Mouse (Mus musculus) midbrain, embryonic 15.5 days (tissue): ENCODE measurements around the gene Cep162. TPM values are rescaled to one million over a fixed set of nuclear protein-coding genes. Genes with fewer than 3 reads are reported as not detected.

ENCODE experiments used
- ATAC-seq: fragments of 200-750 bp; cut with Nextera tagmentation; replicated peaks from 2 replicates; pipeline ENCODE4 v1.8.0; 2017; ENCODE audit warnings: moderate TSS enrichment
- H3K27ac ChIP-seq: fragments of 300-500 bp; sonication (generic); 2 replicates; pipeline ENCODE4 v1.5.1; 2015; ENCODE audit warnings: mild to moderate bottlenecking, inconsistent platforms
- H3K27me3 ChIP-seq: fragments of 300-500 bp; sonication (generic); replicated peaks from 2 replicates; pipeline ENCODE4 v1.6.1; 2015; ENCODE audit warnings: inconsistent platforms
- H3K36me3 ChIP-seq: fragments of 300-500 bp; sonication (generic); replicated peaks from 2 replicates; pipeline ENCODE4 v1.6.1; 2015; ENCODE audit warnings: inconsistent platforms
- H3K4me1 ChIP-seq: fragments of 300-500 bp; sonication (generic); 2 replicates; pipeline ENCODE4 v1.6.1; 2015; ENCODE audit warnings: inconsistent platforms
- H3K4me2 ChIP-seq: fragments of 300-500 bp; sonication (generic); 2 replicates; pipeline ENCODE4 v1.6.1; 2015; ENCODE audit warnings: inconsistent platforms, mild to moderate bottlenecking, moderate library complexity
- H3K4me3 ChIP-seq: fragments of 300-500 bp; sonication (generic); 2 replicates; pipeline ENCODE4 v1.5.1; 2015; ENCODE audit warnings: mild to moderate bottlenecking, inconsistent platforms
- H3K9ac ChIP-seq: fragments of 300-500 bp; sonication (generic); 2 replicates; pipeline ENCODE4 v1.6.1; 2015; ENCODE audit warnings: mild to moderate bottlenecking, inconsistent platforms
- H3K9me3 ChIP-seq: fragments of 300-500 bp; sonication (generic); 2 replicates; pipeline ENCODE4 v1.6.1; 2016; ENCODE audit warnings: inconsistent platforms
- WGBS: fragments of 180-500 bp; shearing (Covaris S2); methylation state at CpG from one replicate; pipeline ENCODE4 v1.1.7; 2015; ENCODE audit warnings: mixed read lengths; 5-methylcytosine and 5-hydroxymethylcytosine counted together
- polyA plus RNA-seq: library from polyadenylated mRNA; unstranded; fragments of >200 nt; fragmentation: Nextera tagmentation; extraction: Ambion mirVana; gene quantifications from 2 replicates; pipeline ENCODE4 v1.2.1, GENCODE M21; 2015

Cep162 gene
- polyA plus RNA-seq, 1 experiment from 2014 or later = 8.2 TPM

DNA sequence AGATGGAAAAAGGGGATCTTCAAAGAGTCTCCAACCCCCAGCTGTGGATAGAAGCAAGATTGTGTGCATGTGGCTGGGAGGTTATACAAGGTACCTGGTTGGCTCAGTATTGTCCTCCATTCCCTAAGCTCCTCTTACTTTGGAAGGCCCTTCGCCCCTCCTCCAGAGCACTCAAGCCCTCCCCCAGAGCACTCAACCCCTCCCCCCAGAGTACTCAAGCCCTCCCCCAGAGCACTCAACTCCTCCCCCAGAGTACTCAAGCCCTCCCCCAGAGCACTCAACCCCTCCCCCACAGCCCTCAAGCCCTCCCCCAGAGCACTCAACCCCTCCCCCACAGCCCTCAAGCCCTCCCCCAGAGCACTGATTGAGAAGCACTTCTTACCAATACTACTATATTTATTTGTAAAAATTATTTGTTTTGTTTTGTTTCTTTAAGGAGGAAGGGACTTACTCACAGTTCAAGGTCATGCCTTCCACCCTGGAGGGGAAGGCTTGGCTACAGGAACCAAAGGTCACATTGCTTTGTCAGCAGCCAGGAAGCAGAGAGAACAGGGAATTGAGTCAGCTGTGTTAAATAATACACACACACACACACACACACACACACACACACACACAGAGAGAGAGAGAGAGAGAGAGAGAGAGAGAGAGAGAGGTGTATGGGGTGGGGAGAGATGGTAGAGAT is 102.6 kb downstream of the Cep162 start:
- H3K4me3 ChIP-seq = no peak overlapping the region
- no peaks in the 10 kb centered on the region for H3K27me3 ChIP-seq
- H3K4me2 ChIP-seq = no peak overlapping the region
- H3K4me1 ChIP-seq = no peaks in the 10 kb centered on the region
- ATAC-seq = no peak
- H3K9ac ChIP-seq = no peak overlapping the region
- WGBS = 100% methylated on average over 1 of the region's 1 CpGs
- H3K27ac ChIP-seq = no peak overlapping the region
- no peaks in the 10 kb centered on the region for H3K36me3 ChIP-seq
- no peaks in the 10 kb centered on the region for H3K9me3 ChIP-seq

DNA sequence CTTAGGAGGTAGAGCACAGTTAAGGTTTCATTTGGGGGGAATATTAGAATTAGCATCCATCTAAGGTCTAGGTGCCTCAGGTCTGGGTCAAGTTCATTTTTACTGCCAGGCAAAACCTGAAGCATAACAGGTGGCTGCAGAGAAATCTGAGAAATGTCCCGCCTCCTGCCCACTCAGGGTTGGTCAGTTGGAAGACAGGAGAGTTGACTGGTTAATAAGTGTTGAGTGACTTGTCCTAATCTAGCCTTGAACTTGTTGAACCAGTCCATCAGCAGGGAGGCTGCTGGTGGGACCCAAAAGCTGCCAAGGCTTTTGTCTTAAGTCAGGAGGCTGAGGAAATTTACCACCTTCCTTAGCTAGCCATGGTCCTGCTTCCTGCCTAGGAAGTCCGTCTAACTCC is 107.4 kb downstream of the Cep162 start:
- H3K27ac ChIP-seq = no peak overlapping the region
- no peak overlapping the region for H3K4me3 ChIP-seq
- H3K4me2 ChIP-seq = no peak overlapping the region
- H3K4me1 ChIP-seq = peaks cover 17% of the 10 kb centered on the region
- peaks cover 15% of the 10 kb centered on the region for H3K27me3 ChIP-seq
- H3K9ac ChIP-seq = no peak overlapping the region
- ATAC-seq = no peak
- no peaks in the 10 kb centered on the region for H3K9me3 ChIP-seq
- WGBS = 95% methylated on average over 2 of the region's 2 CpGs
- no peaks in the 10 kb centered on the region for H3K36me3 ChIP-seq

DNA sequence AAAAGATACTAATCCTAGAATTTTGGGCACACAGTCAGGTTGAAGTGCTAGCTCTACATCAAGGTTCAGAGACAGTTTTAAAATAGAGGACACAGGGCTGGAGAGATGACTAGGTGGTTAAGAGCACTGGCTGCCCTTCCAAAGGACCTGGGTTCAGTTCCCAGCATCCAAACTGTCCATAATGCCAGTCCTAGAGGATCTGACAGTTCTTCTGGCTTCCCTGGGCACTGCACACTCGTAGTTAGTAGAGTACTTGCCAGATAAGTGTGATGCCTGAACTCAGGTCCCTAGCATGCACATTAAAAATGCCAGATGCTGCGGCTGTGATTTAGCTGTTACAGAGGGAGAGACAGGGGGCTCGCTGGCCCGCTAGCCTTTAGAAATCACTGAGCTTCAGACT is 108.9 kb downstream of the Cep162 start:
- Histone ChIP-seq H3K4me1 (peaks cover 17% of the 10 kb centered on the region), H3K27ac (no peak overlapping the region), H3K9me3 (no peaks in the 10 kb centered on the region), H3K36me3 (no peaks in the 10 kb centered on the region), H3K9ac (no peak overlapping the region), H3K27me3 (peaks cover 15% of the 10 kb centered on the region), H3K4me2 (no peak overlapping the region), H3K4me3 (no peak overlapping the region)
- ATAC-seq = no peak
- 84% methylated on average over 4 of the region's 4 CpGs for WGBS

DNA sequence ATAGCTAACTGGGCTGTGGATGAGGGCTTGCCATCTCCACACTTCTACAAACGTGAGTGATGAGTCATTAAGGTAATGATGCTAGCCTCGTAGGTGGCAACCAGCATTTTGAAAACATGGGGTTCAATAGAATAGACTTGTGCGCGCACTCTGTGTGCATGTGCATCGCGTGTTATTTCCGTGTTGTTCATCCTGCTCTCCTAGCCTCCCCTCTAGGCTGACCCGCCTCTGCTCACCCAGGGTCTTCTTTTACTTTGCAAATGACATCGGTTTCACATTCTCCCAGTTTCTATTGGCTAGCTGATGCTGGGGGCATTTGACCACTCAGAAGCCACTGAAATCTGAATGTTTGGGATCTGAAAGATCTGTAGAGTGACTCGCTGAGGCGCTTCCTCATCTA is 109.7 kb downstream of the Cep162 start:
- no peak for ATAC-seq
- peaks cover 17% of the 10 kb centered on the region for H3K4me1 ChIP-seq
- 0 out of 2 replicates have a peak overlapping the region, but pooled peaks have one; percentile 38 for H3K9ac ChIP-seq
- peak overlapping the region; percentile 91 for H3K4me2 ChIP-seq
- peak overlapping the region; percentile 45 for H3K4me3 ChIP-seq
- no peak overlapping the region for H3K27ac ChIP-seq
- H3K9me3 ChIP-seq = no peaks in the 10 kb centered on the region
- WGBS = 37% methylated on average over 11 of the region's 11 CpGs
- H3K27me3 ChIP-seq = peaks cover 15% of the 10 kb centered on the region
- H3K36me3 ChIP-seq = no peaks in the 10 kb centered on the region

DNA sequence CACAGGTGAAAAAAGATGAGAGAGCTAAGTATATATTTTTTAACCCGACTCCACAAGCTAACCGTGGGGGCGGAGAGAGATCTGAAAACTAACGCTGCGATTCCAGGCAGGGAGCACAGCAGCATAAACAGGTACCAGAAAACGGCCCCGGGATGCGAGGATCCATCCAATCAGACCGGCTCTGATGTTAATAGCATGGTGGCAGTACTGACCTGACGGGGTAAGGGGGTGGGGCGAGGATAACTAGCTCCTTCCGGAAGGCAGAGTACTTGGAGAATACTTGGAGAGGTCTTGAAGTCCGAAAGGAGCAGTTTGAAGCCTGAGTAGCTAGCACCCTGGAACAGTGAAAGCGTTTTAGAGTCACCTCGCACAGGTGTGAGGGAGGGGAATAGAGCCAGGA is 110.2 kb downstream of the Cep162 start:
- peak overlapping the region; percentile 45 for H3K4me3 ChIP-seq
- peak; percentile 62 for ATAC-seq

DNA sequence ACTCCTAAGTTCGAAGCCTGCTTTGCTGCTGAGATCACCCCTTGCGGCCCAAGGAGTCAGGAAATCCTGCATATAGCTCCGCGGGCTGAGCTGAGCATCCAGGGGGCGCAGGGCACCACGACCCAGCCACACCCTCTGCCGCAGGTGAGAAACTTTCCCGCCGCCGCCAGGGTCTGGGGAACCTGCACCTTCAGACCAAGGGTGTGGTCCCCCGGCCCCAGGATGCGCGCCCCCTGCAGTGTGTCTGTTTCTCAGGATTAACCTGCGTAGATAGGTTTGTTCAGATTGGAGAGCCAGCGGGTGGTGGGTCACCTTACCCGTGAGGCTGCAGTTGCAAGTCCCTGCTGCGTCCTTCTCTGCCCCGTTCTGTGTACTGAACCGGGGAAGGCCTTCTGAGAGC is 110.8 kb downstream of the Cep162 start:
- H3K4me3 ChIP-seq = peak overlapping the region; percentile 45
- H3K9me3 ChIP-seq = no peaks in the 10 kb centered on the region
- H3K9ac ChIP-seq = peak overlapping the region; percentile 38
- peaks cover 17% of the 10 kb centered on the region for H3K4me1 ChIP-seq
- H3K36me3 ChIP-seq = no peaks in the 10 kb centered on the region
- H3K27me3 ChIP-seq = peaks cover 15% of the 10 kb centered on the region
- WGBS = 1% methylated on average over 19 of the region's 19 CpGs
- H3K27ac ChIP-seq = no peak overlapping the region
- H3K4me2 ChIP-seq = peak overlapping the region; percentile 91
- peak; percentile 58 for ATAC-seq

More for the DNA sequence above, 110.2 kb downstream of the Cep162 start:
- Histone ChIP-seq H3K27me3 (peaks cover 15% of the 10 kb centered on the region), H3K4me2 (peak overlapping the region; percentile 91), H3K9ac (peak overlapping the region; percentile 38; the same call in 1 of the 2 replicates), H3K36me3 (no peaks in the 10 kb centered on the region), H3K27ac (no peak overlapping the region), H3K4me1 (peaks cover 17% of the 10 kb centered on the region), H3K9me3 (no peaks in the 10 kb centered on the region)
- WGBS = 2% methylated on average over 15 of the region's 15 CpGs

DNA sequence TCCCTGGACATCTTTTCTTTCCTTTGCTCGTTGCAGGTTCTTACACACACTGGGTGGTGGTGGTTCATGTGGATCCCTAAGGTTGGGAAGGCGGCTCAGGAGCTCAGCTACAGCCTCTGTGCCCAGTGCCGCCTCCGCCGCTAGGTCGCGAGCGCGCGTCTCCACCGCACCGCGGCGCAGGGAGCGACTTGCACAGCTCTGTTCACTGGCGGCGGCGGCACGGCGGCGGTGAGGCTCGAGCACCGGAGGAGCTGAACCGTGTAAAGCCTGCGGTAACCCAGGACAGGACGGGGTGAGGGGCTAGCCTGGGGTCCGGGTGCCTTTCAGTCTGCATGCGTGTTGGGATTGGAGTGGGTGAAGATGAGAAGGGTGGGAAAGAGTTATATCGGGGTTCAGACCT is 111.2 kb downstream of the Cep162 start, which contains the start of gene Mrap2:
Gene Mrap2 (plus strand): TSS at position 201 of the 400 bp plus-strand sequence.
- Histone ChIP-seq H3K27ac (no peak within 1 kb of the TSS), H3K4me2 (peak within 1 kb of the TSS; percentile 91), H3K27me3 (peaks cover 15% of the 10 kb centered on the region), H3K4me3 (peak within 1 kb of the TSS; percentile 45), H3K4me1 (peaks cover 17% of the 10 kb centered on the region), H3K9ac (peak within 1 kb of the TSS; percentile 38), H3K36me3 (no peaks in the 10 kb centered on the region), H3K9me3 (no peaks in the 10 kb centered on the region)
- 1% methylated on average over 29 of the region's 29 CpGs for WGBS
- peak; percentile 97 for ATAC-seq

DNA sequence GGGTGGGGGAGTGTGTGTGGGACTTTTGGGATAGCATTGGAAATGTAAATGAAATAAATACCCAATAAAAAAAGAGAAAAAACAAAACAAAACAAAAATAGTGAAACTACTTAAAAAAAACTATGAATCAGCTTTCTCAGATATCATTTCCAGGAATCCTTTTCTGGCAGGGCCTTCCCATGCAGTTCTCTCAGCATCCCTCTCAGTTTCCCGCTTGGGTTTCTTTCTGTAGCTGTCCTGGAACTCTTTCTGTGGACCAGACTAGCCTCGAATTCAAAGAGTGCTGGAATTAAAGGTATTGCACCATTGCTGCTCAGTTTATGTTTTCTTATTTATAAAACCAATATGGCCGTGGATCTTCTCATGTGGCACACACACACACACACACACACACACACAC is 112.3 kb downstream of the Cep162 start:
- H3K4me3 ChIP-seq = no peak overlapping the region
- no peak for ATAC-seq
- H3K9ac ChIP-seq = no peak overlapping the region
- 78% methylated on average over 3 of the region's 3 CpGs for WGBS
- H3K4me1 ChIP-seq = peaks cover 17% of the 10 kb centered on the region
- no peaks in the 10 kb centered on the region for H3K36me3 ChIP-seq
- H3K4me2 ChIP-seq = no peak overlapping the region
- H3K9me3 ChIP-seq = no peaks in the 10 kb centered on the region
- H3K27ac ChIP-seq = no peak overlapping the region
- H3K27me3 ChIP-seq = peaks cover 15% of the 10 kb centered on the region

Other genes starting within 250 kb of the Cep162 start
- gene Ripply2, start 240.0 kb downstream of the Cep162 start, polyA plus RNA-seq = 7.6 and 9.3 TPM in 2 replicates
- 55.0 and 56.9 TPM in 2 replicates for gene Cyb5r4, start 233.5 kb downstream of the Cep162 start, polyA plus RNA-seq
- gene Mrap2, start 111.2 kb downstream of the Cep162 start, polyA plus RNA-seq = 2.3 TPM in 2 replicates